Mouse (Mus musculus): Measurements from ENCODE around the gene Ddx23.

Gene Ddx23

DNA sequence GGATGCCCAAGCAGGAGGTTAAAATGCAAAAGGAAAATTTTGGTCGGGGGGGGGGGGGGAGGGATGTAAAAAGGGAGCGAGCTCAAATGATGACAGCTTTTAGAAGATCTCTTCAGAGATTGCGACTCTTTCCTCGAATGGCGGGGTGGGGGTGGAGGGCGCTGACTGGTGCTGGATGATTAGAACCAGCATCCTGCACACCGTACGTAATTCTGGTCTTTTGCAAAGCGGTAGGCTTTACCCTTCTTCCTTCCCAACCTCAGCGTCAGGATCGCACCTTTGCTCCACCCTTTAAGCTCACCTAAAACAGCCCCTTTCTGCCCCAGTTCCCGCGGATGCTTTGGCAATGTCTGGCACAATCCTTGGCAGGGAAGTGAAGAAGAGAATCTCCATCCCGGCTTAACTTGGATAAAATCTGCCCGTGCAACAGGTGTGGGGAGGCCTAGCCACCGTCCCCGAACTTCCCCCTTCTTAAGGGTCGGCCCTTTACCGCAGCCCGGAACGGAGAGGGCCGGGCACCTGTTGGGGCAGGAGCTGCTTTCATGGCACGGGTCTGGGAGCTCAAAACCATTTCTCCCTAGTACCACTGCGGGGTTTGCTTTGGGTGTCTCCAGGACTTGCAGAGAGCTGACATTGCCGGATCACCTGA, 28.7 kb downstream of the Ddx23 start:
- DNase-seq (ENCODE audit: low read depth, low spot score), result no peak

DNA sequence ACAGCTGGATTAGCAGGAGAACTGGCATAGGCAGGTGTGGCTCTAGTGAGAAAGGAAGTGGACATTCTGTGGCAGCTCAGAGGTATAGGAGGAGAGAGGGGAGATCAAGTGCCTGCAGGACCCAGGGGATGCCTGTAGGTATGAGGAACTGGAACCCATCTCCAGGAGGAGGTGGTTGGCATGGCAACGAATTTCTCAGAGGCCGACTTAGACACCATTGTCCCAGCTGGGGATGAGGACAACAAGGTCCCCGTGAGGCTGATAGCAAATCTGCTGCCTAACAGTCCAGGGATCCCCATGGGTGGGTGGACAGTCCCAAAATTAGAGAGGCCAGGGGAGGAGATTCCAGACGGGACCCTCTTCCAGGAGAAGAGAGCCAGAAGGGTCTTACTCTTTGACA, 29.8 kb downstream of the Ddx23 start:
- DNase-seq (ENCODE audit: low read depth, low spot score), result no peak

DNA sequence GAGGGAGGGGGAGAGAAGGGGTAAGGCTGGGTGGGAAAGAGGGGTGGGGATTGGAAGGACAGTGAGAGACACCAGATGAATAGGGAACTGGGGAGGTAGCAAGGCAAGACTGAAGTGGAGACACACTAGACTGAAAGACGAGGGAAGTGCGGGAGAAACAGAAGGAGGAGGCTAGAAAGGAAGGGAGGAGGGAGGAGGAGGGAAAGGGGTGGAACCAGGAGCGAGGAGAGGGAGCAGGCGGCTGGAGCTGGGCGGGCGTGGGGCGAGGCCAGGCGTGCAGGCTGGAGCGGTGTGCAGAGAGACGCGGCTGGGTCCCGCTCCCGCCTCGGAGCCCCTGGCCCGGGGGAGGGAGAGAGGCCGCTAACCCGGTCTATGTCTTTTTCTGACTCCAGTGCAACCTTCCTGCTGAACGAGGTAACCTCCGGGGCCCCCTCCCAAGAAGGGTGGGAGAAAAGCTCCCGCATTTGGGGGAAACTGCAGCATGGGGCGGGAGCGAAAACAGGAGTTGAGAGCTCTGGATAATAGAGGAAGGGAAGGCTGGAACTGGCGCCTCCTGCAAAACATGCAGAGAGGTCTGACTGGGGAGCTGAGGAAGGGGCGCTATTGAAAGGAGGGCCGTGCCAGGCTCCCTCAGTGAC, 30.5 kb downstream of the Ddx23 start:
- DNase-seq (ENCODE audit: low read depth, low spot score), result no peak

DNA sequence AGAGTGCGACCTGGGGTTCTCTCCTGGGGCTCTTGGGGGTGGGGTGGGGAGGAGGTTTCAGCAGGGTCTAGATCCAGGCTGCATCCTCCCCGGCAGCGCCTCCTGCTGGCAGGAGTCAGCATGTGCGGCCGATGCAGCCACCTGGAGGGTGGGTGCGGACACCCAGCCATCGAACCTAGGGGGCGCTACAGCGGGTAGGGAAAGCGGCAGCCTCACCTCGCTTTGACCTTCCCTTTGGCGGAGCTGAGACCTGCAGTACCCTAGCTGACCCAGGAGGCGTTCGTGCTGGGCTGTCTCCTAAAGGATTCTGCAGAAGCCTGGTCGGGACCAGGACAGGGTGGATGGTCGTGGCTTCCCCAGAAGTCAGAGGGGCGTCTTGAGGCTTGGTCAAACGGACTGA, 31.2 kb downstream of the Ddx23 start:
- DNase-seq (ENCODE audit: low read depth, low spot score), result peak; percentile 34

DNA sequence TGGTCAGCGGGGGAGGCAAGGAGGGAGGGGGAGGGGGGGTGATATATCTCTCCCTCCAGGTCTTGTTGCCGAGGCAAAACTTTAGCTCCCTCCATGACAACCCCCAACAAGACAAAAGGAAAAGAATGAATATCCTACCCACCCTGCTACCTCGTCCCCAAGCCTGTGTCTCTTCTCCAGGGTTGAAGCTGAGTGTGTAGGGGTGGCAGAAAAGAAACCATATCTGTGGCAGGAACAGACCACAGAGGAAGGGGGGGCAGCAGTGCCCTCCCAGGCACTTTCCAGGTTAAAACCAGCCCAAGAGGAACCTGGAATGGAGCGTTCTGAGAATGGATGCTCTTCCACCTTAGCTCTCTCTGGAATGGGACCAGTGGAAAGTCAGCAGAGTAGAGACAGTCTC, 32.2 kb downstream of the Ddx23 start, which contains the start of gene Cacnb3:
Cacnb3 (plus strand) TSS at position 301 of the 400 bp plus-strand sequence.
- no peak for DNase-seq (ENCODE audit: low read depth, low spot score)

DNA sequence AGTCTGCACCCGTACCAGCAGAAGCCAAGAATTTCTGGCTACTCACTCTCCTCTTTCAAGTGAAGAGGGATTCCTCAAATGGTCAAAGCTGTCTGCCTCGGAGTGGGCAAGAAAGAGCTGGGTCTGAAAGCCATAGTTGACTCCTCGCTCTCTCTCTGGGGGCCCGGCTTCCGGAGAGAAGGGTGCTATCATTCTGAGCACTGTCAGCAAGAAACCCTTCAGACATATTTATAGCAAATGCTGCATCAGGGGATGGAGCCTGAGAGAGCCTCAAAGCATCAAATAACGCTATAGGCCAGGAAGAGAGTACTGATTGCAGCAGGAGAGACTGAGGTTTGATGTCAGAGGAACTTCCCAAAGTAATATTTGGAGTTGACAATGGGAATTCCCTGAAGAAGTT, 33.2 kb downstream of the Ddx23 start:
- DNase-seq (ENCODE audit: low read depth, low spot score), result no peak

DNA sequence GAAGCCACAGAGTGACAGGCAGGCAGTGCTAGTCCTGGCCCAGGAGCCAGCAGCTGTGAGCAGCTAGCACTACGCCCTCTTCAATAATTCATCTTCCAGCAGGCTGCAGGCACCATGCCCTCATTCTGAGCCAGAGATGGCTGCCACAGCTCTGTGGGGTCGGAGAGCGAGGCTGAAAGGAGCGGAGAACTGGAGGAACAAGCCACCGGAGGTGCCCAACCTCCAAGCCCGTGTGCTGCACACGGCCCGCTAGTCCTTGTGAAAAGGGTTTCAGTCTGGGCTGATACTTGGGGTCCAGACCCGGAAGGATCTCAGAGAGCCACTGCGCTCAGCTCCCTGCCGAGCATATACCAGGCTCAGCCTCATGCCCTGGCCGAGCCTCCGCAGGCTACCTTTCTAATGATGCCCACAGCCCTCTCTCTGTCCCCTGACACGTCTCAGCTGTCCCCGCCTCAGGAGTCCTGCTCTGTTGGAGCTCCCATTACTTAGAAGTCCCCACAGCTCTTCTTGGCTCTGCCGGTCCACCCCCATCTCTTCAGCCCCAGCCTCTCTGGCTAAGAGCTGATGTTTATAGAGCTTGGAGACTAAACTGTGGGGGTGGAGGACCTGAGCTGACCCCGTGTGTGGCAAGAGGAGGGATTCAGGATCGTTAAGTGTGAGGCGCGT, 34.0 kb downstream of the Ddx23 start:
- DNase-seq (ENCODE audit: low read depth, low spot score), result no peak

DNA sequence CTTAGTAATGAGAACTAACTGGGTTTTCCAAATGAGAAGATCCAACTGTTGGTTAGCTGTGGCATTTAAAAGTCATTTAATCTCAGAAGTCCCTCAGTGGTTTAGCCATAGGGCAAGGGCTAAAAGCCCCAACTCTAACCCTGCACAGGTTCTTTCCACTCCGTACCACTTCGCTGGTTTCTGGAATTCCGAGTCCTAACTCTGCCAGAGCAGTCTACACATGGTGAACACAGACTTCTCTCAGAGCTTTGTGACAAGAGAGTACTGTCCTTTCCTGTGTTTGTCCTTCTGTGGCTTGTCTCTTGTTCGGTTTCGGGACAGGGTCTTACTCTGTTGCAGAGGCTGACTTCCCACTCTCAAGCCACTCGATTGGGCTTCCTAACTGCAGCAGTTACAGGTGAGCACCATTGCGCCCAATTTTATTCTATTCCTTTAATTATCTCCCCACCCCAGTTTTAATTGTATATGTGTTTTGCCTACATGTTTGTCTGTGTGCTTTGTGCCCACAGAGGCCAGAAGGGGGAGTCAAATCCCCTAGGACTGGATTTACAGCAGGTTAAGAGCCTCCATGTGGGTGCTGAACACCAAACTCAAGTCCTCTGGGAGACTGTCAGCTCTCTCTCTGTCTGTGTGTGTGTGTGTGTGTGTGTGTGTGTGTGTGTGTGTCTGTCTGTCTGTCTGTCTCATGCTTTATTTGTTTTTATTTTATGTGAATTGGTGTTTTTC, 36.0 kb downstream of the Ddx23 start:
- DNase-seq (ENCODE audit: low read depth, low spot score), result no peak

DNA sequence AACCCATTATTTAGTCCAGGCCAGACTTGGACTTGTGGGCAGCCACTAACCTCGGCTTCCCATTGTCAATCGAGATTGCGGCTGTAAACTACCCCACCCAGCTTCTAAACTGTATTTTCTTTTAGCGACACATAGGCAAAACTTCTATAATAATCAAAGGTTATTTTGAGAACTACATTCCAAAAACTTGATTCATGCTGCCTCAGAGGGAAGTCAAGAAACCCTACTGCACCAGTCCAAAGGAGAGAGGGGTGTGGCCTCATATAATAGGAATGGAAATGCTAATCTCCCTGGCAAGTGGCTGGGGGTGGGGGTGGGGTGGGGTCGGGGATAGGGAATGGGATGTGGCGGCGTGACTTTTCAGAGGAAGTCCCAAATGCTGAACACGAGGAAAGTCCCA, 36.6 kb downstream of the Ddx23 start:
- no peak for DNase-seq (ENCODE audit: low read depth, low spot score)

DNA sequence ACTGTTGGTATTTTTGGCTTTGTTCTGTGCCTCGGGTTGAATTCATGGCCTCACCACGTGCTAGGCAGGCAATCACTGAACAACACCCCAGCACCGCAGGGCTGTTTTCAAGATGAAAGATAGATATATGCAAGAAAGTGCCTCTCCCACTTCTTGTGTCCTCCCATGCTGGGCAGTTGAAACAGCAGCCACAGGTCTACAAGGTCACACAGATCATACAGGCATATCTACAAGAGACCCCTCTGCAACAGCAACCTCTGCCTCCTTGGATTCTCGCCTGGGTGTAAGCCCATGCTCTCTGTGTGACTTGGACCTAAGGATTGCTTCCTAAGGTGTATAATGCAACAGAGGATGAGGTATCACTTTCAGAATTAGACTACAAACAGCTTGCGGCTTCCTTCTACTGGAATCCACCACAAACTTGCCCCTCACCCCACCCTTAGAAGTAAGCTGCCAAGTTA, 39.3 kb downstream of the Ddx23 start:
- DNase-seq (ENCODE audit: low read depth, low spot score), result no peak

DNA sequence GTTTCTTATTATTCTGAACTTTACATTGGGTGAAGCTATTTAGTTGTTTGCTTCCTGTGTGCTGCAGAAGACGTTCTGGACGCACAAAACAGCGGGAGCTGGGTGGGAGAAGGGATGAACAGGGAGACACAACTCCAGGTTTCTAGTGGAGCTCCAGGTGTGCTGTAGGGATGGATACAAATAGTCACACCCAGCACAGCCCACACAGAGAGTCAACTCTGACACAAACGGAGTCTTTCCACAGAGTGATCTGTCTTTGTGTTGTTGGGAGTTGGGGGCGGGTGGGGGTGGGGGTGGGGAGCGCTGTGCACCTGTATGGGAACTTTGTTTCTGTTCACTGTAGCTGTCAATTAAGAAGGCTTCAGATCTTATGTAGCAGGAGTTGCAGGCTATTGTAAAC, 40.0 kb downstream of the Ddx23 start:
- DNase-seq (ENCODE audit: low read depth, low spot score), result no peak

DNA sequence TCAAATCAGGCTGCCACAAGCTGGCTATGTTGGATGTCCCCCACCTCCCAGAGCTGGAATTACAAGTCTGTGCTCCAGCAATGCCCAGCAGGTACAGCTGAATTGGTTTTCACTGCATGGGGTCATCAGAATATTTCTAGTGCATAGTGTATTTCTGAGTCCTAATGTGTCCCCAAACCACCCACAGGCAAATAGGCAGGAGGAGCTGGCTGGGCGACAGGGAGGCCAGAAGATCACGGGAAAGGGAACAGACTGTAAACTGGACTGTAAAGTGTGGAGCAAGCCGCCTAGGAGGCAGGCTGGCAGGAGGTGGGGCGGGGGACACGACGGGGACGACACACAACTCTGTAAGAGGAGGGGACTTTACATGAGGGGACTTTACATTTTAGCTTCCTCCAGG, 40.5 kb downstream of the Ddx23 start:
- DNase-seq (ENCODE audit: low read depth, low spot score), result no peak

DNA sequence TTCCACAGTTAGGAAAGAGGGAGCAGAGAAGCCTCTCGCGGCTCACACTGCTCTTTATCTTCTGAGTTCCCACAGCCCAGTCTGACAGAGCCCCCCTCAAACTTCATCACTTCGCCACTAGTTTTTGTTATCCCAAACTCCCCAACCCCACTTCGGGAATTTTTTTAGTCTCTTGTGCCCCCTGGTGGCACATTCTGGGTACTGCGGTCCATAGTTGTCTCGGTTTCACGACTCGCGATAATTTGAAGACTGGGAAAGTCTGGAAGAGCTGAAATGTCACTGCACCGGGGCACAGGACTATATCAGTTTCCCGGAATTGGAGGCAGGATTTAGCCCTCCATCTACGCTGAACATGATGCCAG, 45.5 kb downstream of the Ddx23 start:
- DNase-seq (ENCODE audit: low read depth, low spot score), result peak; percentile 67

DNA sequence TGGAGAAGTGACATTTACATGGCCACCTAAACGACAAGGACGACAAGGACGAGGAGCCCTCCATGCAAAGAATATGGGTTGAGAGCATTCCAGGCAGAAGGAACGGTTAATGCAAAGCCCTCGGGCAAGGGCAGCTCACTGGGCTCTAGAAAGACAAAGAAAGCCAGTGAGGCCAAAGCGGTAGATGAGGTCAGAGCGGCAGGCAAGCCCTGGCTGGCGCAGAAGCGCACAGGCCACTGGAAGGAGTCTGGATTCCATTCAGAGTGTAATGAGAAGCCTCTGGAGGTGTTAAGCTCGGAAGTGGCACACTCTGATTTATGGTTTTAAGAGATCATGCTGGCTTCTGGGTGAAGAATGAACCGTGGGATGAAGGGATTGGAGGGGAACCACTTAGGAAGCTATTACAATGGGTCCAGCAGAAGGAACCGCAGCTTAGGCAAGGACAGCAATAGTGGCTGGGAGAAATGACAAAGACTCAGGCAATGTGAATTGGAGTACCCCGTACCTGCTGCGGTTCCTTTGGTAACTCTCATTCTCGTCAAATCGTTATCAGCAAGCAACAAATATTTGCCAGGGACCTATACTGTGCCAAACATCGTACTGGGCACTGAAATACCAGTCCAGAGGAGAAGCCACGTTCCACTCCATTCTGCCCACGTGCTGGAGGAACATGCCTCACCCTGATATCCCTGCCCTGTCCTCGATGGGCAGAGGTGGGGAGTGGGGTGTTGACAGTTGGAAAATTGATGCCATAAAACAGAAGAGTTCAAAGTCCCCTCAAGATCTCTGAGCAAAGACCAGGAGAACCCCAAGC, 46.1 kb downstream of the Ddx23 start:
- no peak for DNase-seq (ENCODE audit: low read depth, low spot score)

DNA sequence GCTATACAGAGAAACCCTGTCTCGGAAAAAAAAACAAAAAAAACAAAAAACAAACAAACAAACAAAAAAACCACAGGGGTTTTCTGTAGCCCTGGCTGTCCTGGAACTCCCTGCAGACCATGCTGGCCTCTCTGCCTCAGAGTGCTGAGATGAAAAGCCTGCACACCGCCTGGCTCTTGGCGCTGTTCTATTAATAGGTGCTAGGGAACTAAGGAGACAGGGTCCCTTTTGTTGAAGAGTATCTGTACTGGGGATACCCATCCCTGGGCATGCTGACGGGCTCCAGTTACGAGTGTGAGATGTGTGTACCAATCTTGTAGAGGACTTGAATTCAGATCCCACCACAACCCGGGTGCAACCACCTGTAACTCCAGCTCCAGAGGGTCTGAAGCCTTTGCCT, 46.9 kb downstream of the Ddx23 start:
- DNase-seq (ENCODE audit: low read depth, low spot score), result no peak

DNA sequence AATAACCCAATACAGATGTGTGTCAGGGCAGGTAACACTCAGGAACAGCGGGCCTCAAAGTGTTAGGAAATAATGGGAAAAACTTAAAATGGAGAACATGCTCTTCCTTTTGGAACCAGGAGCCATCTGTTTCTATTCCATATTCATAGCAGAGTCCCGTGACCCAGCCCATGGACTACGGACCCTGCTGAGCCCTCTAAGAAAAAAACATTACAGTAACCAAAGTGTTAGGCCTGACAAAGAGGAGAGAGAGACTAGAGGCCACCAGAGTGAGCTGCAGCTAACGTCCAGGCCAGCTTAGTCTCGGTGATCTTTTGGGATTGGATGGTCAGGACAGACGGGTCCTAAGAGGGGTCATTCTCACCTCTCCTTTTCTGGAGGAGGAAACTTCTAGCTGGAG, 47.7 kb downstream of the Ddx23 start:
- no peak for DNase-seq (ENCODE audit: low read depth, low spot score)

DNA sequence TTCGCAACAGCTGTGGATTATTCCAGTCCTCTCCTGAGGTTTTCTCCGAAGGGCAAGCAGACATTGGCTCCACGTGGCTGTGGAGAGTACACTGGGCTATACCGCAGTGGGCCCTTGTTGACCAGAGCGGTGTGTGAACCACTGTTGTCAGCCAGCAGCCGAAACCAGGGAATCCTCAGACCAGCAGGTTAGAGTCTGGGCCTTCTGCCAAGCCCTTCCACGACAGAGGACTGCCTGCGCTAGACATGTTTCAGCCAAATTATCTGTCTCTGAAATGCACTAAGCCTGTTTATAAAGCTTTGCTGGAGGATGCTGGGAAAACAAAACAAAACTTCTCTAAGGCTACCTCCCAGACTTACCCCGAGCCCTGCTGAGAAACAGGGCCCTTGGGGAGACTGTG, 48.1 kb downstream of the Ddx23 start:
- no peak for DNase-seq (ENCODE audit: low read depth, low spot score)

DNA sequence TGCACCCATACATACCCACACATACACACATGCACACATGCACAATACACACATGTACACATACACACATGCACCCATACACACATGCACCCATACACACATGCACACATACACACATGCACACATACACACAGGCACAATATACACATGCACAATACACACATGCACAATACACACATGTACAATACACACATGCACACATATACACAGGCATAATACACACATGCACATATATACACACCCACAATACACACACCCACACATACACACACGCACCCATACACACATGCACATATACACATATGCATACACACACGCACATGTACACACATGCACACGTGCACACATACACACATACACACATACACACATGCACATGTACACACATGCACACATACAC, 50.5 kb downstream of the Ddx23 start:
- no peak for DNase-seq (ENCODE audit: low read depth, low spot score)

DNA sequence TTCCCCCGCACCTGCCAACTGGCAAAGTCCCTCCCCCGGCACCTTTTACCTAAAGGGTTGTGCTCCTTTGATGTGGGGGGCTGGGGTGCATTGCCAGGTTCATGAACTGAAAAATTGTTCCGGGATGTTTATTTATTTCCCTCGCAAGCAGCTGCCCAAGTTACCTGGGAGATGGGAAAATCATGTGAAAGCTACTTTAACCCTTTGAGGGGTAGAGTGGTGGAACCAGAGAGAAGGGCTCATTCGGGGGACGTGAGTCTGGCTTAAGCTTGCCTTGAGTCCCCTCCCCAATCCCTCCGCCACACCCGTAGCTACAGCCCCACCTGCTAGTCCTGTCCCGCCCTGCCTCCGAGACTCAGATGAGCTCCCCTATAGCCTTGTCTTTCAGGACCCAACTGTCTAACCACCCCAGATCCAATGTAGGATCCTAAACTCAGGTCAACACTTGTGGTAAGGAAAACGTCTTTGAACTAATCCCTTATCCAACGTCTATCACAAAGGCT, 52.5 kb downstream of the Ddx23 start:
- DNase-seq (ENCODE audit: low read depth, low spot score), result no peak

DNA sequence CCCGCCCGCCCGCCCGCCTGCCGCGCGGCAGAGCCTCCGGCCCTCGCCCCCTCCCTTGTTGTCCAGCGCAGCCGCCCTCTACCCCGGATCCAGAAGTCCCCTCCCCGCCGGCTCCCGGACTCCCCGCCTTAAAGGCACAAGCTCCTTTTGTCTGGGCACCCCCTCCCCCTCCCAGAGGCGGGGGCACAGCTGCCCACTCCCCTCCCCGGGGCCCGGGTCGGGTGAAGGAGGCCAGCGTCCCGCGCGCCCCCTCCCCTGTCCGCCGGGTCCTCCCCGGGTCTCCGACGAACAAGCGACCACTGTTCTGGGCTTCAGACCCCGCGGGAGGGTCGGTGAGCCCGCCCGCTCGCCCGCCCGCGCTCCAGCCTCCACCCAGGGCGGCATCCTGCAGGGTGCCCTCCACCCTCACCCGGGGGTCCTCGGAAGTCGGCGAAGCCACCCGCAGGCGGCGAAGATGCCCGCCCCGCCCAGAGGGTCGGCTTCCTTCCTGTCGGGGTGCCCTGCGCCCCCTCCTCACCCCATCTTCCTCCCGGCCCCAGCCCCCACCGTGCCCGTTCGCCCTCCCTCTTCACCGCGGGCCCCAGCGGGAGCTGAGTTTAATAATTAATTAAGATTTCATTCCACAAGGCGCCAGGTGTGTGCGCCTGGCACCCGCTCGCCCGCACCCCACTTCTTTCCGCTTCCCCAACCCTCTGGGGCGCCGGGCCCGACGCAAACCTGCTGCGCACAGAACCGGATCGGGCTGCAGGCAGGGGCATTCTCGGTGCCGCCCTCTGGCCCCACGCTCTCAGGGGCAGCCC, 53.2 kb downstream of the Ddx23 start, which contains the start of gene Adcy6:
Adcy6 (minus strand) TSS at position 746 of the 800 bp plus-strand sequence.
- no peak for DNase-seq (ENCODE audit: low read depth, low spot score)
